In the genomic region with DNA sequence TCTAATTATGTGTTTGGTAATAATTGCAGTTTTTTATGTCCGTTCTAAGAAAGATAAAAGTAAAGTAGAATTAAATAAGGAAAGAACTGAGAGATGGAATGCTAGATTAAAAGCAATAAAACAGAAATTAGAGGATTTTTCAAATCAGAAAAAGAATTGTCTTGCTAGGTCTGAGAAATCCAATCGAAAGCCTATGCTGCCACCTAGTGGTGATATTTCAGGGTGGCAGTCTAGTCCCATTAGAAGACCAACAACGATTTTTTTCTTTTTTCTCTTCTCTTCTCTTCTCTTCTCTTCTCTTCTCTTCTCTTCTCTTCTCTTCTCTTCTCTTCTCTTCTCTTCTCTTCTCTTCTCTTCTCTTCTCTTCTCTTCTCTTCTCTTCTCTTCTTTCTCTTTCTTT, we compare ENCODE assay signal across 7 mouse cellular contexts. TPM values are rescaled to one million over a fixed set of nuclear protein-coding genes. Genes with fewer than 3 reads are reported as not detected.
DNase-seq lines count a peak whose midpoint lies in the region; ATAC-seq lines count a peak whose summit lies in the region.
"Not testable (repeated sequence)": the region's sequence is repeated elsewhere in the genome, so short reads cannot be mapped to it uniquely, and the experiment has no call there.

No protein-coding gene starts in this region.

- H3K4me1 ChIP-seq in intestine, embryonic 14.5 days (replicated peaks; ENCODE audit: control insufficient read depth, insufficient read depth, low read length); midbrain, embryonic 14.5 days (ENCODE audit: control insufficient read depth, insufficient read depth, low read length): not testable (repeated sequence)

- peak; percentile 83 for DNase-seq in adipocyte (ENCODE audit: low spot score)
- DNase-seq in cerebellum, postnatal 14 days: peak; percentile 92 to 93
- peak; percentile 24 to 82 for DNase-seq in frontal cortex, postnatal 14 days (ENCODE audit: low spot score in 2 of 2)
- peak; percentile 90 for DNase-seq in intestine, embryonic 14.5 days (ENCODE audit: low spot score)
- DNase-seq in left cerebral cortex, adult 8-10 months (ENCODE audit: low spot score in 2 of 2): peak; percentile 46 to 49
- DNase-seq in midbrain, embryonic 14.5 days: peak; percentile 92
- DNase-seq in spleen, postnatal 10 days (ENCODE audit: low spot score in 2 of 2): peak; percentile 62 to 82

- not testable (repeated sequence) for H3K9me3 ChIP-seq in intestine, embryonic 14.5 days (ENCODE audit: control insufficient read depth, low read length); midbrain, embryonic 14.5 days (ENCODE audit: control insufficient read depth, low read length)

- H3K36me3 ChIP-seq in intestine, embryonic 14.5 days (ENCODE audit: control insufficient read depth, insufficient read depth, low read length); midbrain, embryonic 14.5 days (ENCODE audit: control insufficient read depth, insufficient read depth, low read length): not testable (repeated sequence)

- not testable (repeated sequence) for H3K4me3 ChIP-seq in intestine, embryonic 14.5 days (ENCODE audit: low read depth, low read length); midbrain, embryonic 14.5 days (replicated peaks; ENCODE audit: low read depth, low read length)

- not testable (repeated sequence) for H3K27ac ChIP-seq in intestine, embryonic 14.5 days (ENCODE audit: low read depth); midbrain, embryonic 14.5 days (replicated peaks; ENCODE audit: low read depth, low read length)

- H3K4me2 ChIP-seq in intestine, embryonic 14.5 days (ENCODE audit: low read length); midbrain, embryonic 14.5 days (ENCODE audit: low read length): not testable (repeated sequence)

- WGBS in intestine, embryonic 14.5 days: 3% methylated on average over 3 of the region's 3 CpGs
- WGBS in midbrain, embryonic 14.5 days: 5% methylated on average over 3 of the region's 3 CpGs

- not testable (repeated sequence) for H3K27me3 ChIP-seq in intestine, embryonic 14.5 days (replicated peaks; ENCODE audit: control insufficient read depth, insufficient read depth, low read length); midbrain, embryonic 14.5 days (ENCODE audit: control insufficient read depth, insufficient read depth, low read length)

- not testable (repeated sequence) for ATAC-seq in intestine, embryonic 14.5 days (replicated peaks; ENCODE audit: low FRiP score, low TSS enrichment, low read depth); midbrain, embryonic 14.5 days (ENCODE audit: low FRiP score, low TSS enrichment)

- H3K9ac ChIP-seq in intestine, embryonic 14.5 days (ENCODE audit: low read length); midbrain, embryonic 14.5 days (replicated peaks; ENCODE audit: low read length): not testable (repeated sequence)

RNA-seq across cellular contexts. Expression of a gene that starts 13.2 kb away (rescaled TPM):
- not detected in 2 replicates for polyA plus RNA-seq in intestine, embryonic 14.5 days (2014; fragmentation: Nextera tagmentation; extraction: Ambion mirVana)
- total RNA-seq in left cerebral cortex, adult 8-10 months (2022): under 1 TPM in 1 of 4 experiments, not detected in 3; 0.36 TPM
- polyA plus RNA-seq in midbrain, embryonic 14.5 days (2014; fragmentation: Nextera tagmentation; extraction: Ambion mirVana): 0.78 and 0.80 TPM in 2 replicates

RNA-seq across cellular contexts. Expression of a gene that starts 56.3 kb away (rescaled TPM):
- 0.09 and 0.17 TPM in 2 replicates for polyA plus RNA-seq in intestine, embryonic 14.5 days (2014; fragmentation: Nextera tagmentation; extraction: Ambion mirVana)
- under 1 TPM; 0.58 to 0.96 (median 0.83) TPM for total RNA-seq in left cerebral cortex, adult 8-10 months (2022)
- polyA plus RNA-seq in midbrain, embryonic 14.5 days (2014; fragmentation: Nextera tagmentation; extraction: Ambion mirVana): 0.35 and 0.74 TPM in 2 replicates
